Mouse (Mus musculus) heart, postnatal 0 days (tissue): Measurements from ENCODE around the gene Xpnpep3.

Source experiments
- CTCF ChIP-seq: IDR thresholded peaks from 2 replicates; pipeline ENCODE4 v1.5.1; 2016; ENCODE audit warnings: antibody characterized with exemption, control low read depth, low read depth
- EP300 ChIP-seq: IDR thresholded peaks from 2 replicates; pipeline ENCODE4 v1.6.1; 2016; ENCODE audit warnings: antibody characterized with exemption, low read depth

DNA sequence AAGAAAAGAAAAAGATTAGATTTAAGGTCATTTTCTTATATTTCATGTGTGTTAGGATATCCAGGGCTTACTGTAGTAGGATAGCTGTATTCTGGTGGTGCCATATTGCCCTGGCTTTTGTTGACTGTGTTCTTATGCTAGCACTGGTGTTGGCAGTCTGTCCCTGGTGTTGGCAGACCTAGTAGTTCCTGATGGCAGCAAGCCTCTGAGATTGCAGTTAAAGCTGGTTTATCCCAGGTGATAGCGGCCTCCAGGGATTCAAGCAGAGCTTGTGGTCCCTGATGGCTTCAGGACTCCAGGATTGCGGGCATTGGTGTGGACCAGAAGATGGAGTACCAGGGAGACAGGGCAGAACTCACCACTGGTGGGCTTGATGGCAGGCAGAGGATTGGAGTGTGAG lies 103.5 kb downstream of the Xpnpep3 start:
- TF ChIP-seq CTCF (no peak), EP300 (no peak)
